Mouse (Mus musculus): Measurements from ENCODE around the gene Galnt7. TPM values are rescaled to one million over a fixed set of nuclear protein-coding genes. Genes with fewer than 3 reads are reported as not detected.
A peak's percentile ranks its signal among the peaks of the same experiment; 100 is the strongest.

The Galnt7 gene
- polyA plus RNA-seq, 1 experiment from 2014 or later = 39.9 TPM

DNA sequence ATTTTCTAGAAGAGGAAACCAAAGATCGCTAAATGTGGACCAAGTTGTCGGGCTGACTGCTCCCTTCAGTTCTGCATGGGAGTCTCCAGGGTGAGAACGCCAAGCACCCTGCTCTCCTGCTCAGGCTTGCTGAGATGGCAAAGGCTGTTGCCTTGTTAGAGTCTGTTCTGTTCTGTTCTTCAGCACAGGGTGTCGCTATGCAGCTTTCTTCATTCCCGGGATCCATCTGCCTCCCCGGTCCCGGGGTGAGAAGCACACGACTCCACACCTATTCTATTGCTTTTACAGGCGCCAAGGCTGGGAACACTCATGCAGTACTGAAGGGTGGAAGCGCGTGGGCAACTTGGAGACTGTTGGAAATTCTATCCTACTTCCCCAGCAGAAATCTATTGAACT lies 83.4 kb downstream of the Galnt7 start:
- Histone ChIP-seq H3K9ac (ENCODE audit: low read length) (no peak overlapping the region), H3K4me2 (ENCODE audit: low read depth, low read length) (no peak overlapping the region), H3K27ac (ENCODE audit: low read length) (0 out of 2 replicates have a peak overlapping the region, but pooled peaks have one; percentile 9), H3K36me3 (ENCODE audit: control insufficient read depth, insufficient read depth, low read length) (no peaks in the 10 kb centered on the region), H3K4me3 (replicated peaks; ENCODE audit: low read length) (no peak overlapping the region), H3K4me1 (ENCODE audit: control insufficient read depth, insufficient read depth, low read length) (no peaks in the 10 kb centered on the region), H3K27me3 (ENCODE audit: control insufficient read depth, insufficient read depth, low read length) (no peaks in the 10 kb centered on the region), H3K9me3 (replicated peaks; ENCODE audit: control insufficient read depth, low read length) (no peaks in the 10 kb centered on the region)
- peak; percentile 56; the same call in 1 of the 2 replicates for ATAC-seq (ENCODE audit: insufficient read depth, low FRiP score)
- 43% methylated on average over 11 of the region's 11 CpGs for WGBS

DNA sequence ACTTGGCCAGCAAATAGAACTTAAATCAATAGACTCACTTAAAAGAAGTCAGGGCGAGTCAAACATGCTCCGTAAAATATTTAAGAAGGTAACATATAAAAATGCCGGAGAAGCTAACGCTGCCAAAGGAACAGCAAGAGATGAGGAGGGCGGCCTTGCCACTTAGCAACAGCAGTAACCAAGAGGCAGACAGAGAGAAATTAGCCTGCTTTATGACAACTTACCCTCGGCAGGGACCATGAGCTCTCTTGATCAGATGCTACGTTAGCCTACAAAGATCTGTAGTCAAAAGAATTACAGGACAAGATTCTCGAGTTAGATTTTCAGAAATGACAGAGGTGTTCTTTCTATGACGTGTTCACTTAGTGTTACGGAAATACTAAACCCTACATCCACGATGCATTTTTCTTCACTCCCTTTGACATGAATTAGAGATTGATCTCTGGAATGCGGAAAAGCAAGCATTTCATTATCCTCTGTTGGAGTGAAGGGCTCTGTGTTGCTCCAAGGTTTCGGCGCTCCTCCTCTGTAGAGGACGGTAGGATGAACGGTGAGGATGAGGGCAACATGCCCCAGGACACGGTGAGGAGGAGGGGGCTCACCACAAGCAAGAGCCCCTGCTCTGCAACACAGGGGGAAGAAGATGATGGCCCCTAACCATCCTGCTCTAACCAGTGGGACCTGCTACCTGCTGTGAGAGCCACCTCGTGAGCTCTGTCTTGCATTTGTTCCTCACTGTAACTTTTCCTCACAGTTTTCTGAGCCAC lies 84.0 kb downstream of the Galnt7 start:
- H3K27ac ChIP-seq (ENCODE audit: low read length) = no peak overlapping the region
- H3K4me3 ChIP-seq (replicated peaks; ENCODE audit: low read length) = no peak overlapping the region
- ATAC-seq (ENCODE audit: insufficient read depth, low FRiP score) = no peak
- H3K9ac ChIP-seq (ENCODE audit: low read length) = no peak overlapping the region
- H3K4me2 ChIP-seq (ENCODE audit: low read depth, low read length) = no peak overlapping the region
- H3K4me1 ChIP-seq (ENCODE audit: control insufficient read depth, insufficient read depth, low read length) = no peaks in the 10 kb centered on the region
- WGBS = 76% methylated on average over 18 of the region's 18 CpGs
- H3K27me3 ChIP-seq (ENCODE audit: control insufficient read depth, insufficient read depth, low read length) = no peaks in the 10 kb centered on the region
- no peaks in the 10 kb centered on the region for H3K9me3 ChIP-seq (replicated peaks; ENCODE audit: control insufficient read depth, low read length)
- no peaks in the 10 kb centered on the region for H3K36me3 ChIP-seq (ENCODE audit: control insufficient read depth, insufficient read depth, low read length)

GRCm38 (mm10) chr8:57567998-57568397 lies 84.8 kb downstream of the Galnt7 start:
- no peak overlapping the region for H3K27ac ChIP-seq (ENCODE audit: low read length)

GRCm38 (mm10) chr8:57565039-57565438 lies 87.8 kb downstream of the Galnt7 start:
- H3K9ac ChIP-seq (ENCODE audit: low read length) = no peak overlapping the region
- H3K4me1 ChIP-seq (ENCODE audit: control insufficient read depth, insufficient read depth, low read length) = no peaks in the 10 kb centered on the region
- no peaks in the 10 kb centered on the region for H3K27me3 ChIP-seq (ENCODE audit: control insufficient read depth, insufficient read depth, low read length)
- ATAC-seq (ENCODE audit: insufficient read depth, low FRiP score) = no peak
- H3K36me3 ChIP-seq (ENCODE audit: control insufficient read depth, insufficient read depth, low read length) = no peaks in the 10 kb centered on the region
- no peak overlapping the region for H3K4me3 ChIP-seq (replicated peaks; ENCODE audit: low read length)
- no peak overlapping the region for H3K27ac ChIP-seq (ENCODE audit: low read length)
- WGBS = 70% methylated on average over 6 of the region's 6 CpGs
- no peaks in the 10 kb centered on the region for H3K9me3 ChIP-seq (replicated peaks; ENCODE audit: control insufficient read depth, low read length)
- H3K4me2 ChIP-seq (ENCODE audit: low read depth, low read length) = no peak overlapping the region

More at GRCm38 (mm10) chr8:57567998-57568397, 84.8 kb downstream of the Galnt7 start:
- H3K9ac ChIP-seq (ENCODE audit: low read length) = no peak overlapping the region
- no peaks in the 10 kb centered on the region for H3K9me3 ChIP-seq (replicated peaks; ENCODE audit: control insufficient read depth, low read length)
- 96% methylated on average over 7 of the region's 7 CpGs for WGBS
- H3K4me1 ChIP-seq (ENCODE audit: control insufficient read depth, insufficient read depth, low read length) = no peaks in the 10 kb centered on the region
- H3K4me3 ChIP-seq (replicated peaks; ENCODE audit: low read length) = no peak overlapping the region
- ATAC-seq (ENCODE audit: insufficient read depth, low FRiP score) = no peak
- no peak overlapping the region for H3K4me2 ChIP-seq (ENCODE audit: low read depth, low read length)
- no peaks in the 10 kb centered on the region for H3K27me3 ChIP-seq (ENCODE audit: control insufficient read depth, insufficient read depth, low read length)
- H3K36me3 ChIP-seq (ENCODE audit: control insufficient read depth, insufficient read depth, low read length) = no peaks in the 10 kb centered on the region

- Histone ChIP-seq H3K4me3 (replicated peaks; ENCODE audit: low read length) (no peak overlapping the region), H3K9ac (ENCODE audit: low read length) (no peak overlapping the region), H3K4me1 (ENCODE audit: control insufficient read depth, insufficient read depth, low read length) (no peaks in the 10 kb centered on the region), H3K27ac (ENCODE audit: low read length) (no peak overlapping the region), H3K4me2 (ENCODE audit: low read depth, low read length) (no peak overlapping the region), H3K9me3 (replicated peaks; ENCODE audit: control insufficient read depth, low read length) (no peaks in the 10 kb centered on the region), H3K27me3 (ENCODE audit: control insufficient read depth, insufficient read depth, low read length) (no peaks in the 10 kb centered on the region), H3K36me3 (ENCODE audit: control insufficient read depth, insufficient read depth, low read length) (no peaks in the 10 kb centered on the region)
- WGBS = 76% methylated on average over 15 of the region's 15 CpGs
- no peak for ATAC-seq (ENCODE audit: insufficient read depth, low FRiP score)
These were observed 89.1 kb downstream of the Galnt7 start for GRCm38 (mm10) chr8:57563726-57564125.

DNA sequence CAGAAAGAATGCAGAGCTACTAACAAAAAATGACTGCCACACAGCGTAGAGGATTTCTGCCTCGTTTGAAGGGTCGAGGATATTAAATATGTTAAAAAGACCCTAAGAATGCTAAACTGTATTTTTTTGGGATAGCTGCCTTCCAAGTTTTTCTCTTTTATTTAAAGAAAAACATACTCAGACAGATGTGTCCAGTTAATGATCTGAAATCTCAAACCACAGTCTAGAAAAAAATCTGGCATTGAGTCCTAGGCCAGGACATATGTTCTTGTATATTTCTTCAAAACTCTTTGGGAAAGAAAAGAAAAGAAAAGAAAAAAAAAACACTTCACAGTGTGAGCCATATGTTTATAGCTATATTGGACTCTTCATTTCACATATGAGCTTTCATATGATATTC lies 90.1 kb downstream of the Galnt7 start:
- no peak for ATAC-seq (ENCODE audit: insufficient read depth, low FRiP score)
- WGBS = 60% methylated on average over 3 of the region's 3 CpGs
- Histone ChIP-seq H3K27ac (ENCODE audit: low read length) (no peak overlapping the region), H3K9ac (ENCODE audit: low read length) (no peak overlapping the region), H3K4me1 (ENCODE audit: control insufficient read depth, insufficient read depth, low read length) (no peaks in the 10 kb centered on the region), H3K9me3 (replicated peaks; ENCODE audit: control insufficient read depth, low read length) (no peaks in the 10 kb centered on the region), H3K36me3 (ENCODE audit: control insufficient read depth, insufficient read depth, low read length) (no peaks in the 10 kb centered on the region), H3K4me2 (ENCODE audit: low read depth, low read length) (no peak overlapping the region), H3K27me3 (ENCODE audit: control insufficient read depth, insufficient read depth, low read length) (no peaks in the 10 kb centered on the region), H3K4me3 (replicated peaks; ENCODE audit: low read length) (no peak overlapping the region)

GRCm38 (mm10) chr8:57560926-57561325 lies 91.9 kb downstream of the Galnt7 start:
- no peaks in the 10 kb centered on the region for H3K9me3 ChIP-seq (replicated peaks; ENCODE audit: control insufficient read depth, low read length)
- H3K4me2 ChIP-seq (ENCODE audit: low read depth, low read length) = no peak overlapping the region
- no peak overlapping the region for H3K4me3 ChIP-seq (replicated peaks; ENCODE audit: low read length)
- no peak overlapping the region for H3K27ac ChIP-seq (ENCODE audit: low read length)
- H3K4me1 ChIP-seq (ENCODE audit: control insufficient read depth, insufficient read depth, low read length) = no peaks in the 10 kb centered on the region
- H3K36me3 ChIP-seq (ENCODE audit: control insufficient read depth, insufficient read depth, low read length) = no peaks in the 10 kb centered on the region
- 85% methylated on average over 9 of the region's 9 CpGs for WGBS
- H3K27me3 ChIP-seq (ENCODE audit: control insufficient read depth, insufficient read depth, low read length) = no peaks in the 10 kb centered on the region
- no peak overlapping the region for H3K9ac ChIP-seq (ENCODE audit: low read length)
- ATAC-seq (ENCODE audit: insufficient read depth, low FRiP score) = no peak

GRCm38 (mm10) chr8:57552102-57553032 lies 100.5 kb downstream of the Galnt7 start:
- H3K27ac ChIP-seq (ENCODE audit: low read length) = no peak overlapping the region
- H3K4me2 ChIP-seq (ENCODE audit: low read depth, low read length) = no peak overlapping the region
- no peak overlapping the region for H3K9ac ChIP-seq (ENCODE audit: low read length)
- no peaks in the 10 kb centered on the region for H3K27me3 ChIP-seq (ENCODE audit: control insufficient read depth, insufficient read depth, low read length)
- no peak for ATAC-seq (ENCODE audit: insufficient read depth, low FRiP score)
- 80% methylated on average over 14 of the region's 14 CpGs for WGBS
- no peaks in the 10 kb centered on the region for H3K4me1 ChIP-seq (ENCODE audit: control insufficient read depth, insufficient read depth, low read length)
- H3K36me3 ChIP-seq (ENCODE audit: control insufficient read depth, insufficient read depth, low read length) = no peaks in the 10 kb centered on the region; the same call in 1 of the 2 replicates
- no peak overlapping the region for H3K4me3 ChIP-seq (replicated peaks; ENCODE audit: low read length)
- H3K9me3 ChIP-seq (replicated peaks; ENCODE audit: control insufficient read depth, low read length) = no peaks in the 10 kb centered on the region

DNA sequence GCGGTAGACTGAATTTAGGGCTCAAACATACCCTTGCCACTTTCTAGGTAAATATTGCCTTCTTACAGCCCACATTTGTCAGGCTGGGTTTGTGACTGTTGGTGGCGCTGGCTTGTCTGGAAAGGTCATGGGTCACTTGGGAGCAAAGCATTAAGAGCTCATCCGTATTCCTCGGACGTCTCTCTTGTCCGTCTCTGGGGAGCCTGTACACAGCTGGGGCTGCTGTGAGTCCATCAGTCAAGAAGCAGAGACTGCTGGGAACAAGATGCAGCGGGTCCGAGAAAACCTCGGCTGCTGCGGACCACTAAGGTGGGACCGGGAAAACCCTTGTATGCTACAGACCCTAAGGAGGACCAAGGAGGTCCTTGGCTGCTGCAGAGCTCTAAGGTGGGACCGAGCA lies 105.3 kb downstream of the Galnt7 start:
- Histone ChIP-seq H3K4me3 (replicated peaks; ENCODE audit: low read length) (no peak overlapping the region), H3K27ac (ENCODE audit: low read length) (no peak overlapping the region), H3K9ac (ENCODE audit: low read length) (no peak overlapping the region), H3K9me3 (replicated peaks; ENCODE audit: control insufficient read depth, low read length) (no peaks in the 10 kb centered on the region), H3K27me3 (ENCODE audit: control insufficient read depth, insufficient read depth, low read length) (no peaks in the 10 kb centered on the region), H3K4me1 (ENCODE audit: control insufficient read depth, insufficient read depth, low read length) (no peaks in the 10 kb centered on the region), H3K36me3 (ENCODE audit: control insufficient read depth, insufficient read depth, low read length) (no peaks in the 10 kb centered on the region; the same call in 1 of the 2 replicates), H3K4me2 (ENCODE audit: low read depth, low read length) (no peak overlapping the region)
- 43% methylated on average over 12 of the region's 12 CpGs for WGBS
- no peak for ATAC-seq (ENCODE audit: insufficient read depth, low FRiP score)
